Mouse (Mus musculus): ENCODE measurements around the gene 1700049E17Rik2. TPM values are rescaled to one million over a fixed set of nuclear protein-coding genes. Genes with fewer than 3 reads are reported as not detected.
"Not testable (repeated sequence)": the region's sequence is repeated elsewhere in the genome, so short reads cannot be mapped to it uniquely, and the experiment has no call there.

Gene 1700049E17Rik2
- not detected for total RNA-seq (2021)
- long read RNA-seq, experiment 1: 0 reads
- long read RNA-seq, experiment 2: 0 reads

GRCm38 (mm10) chr14:41572911-41573310 lies at the start of gene 1700049E17Rik2:
1700049E17Rik2 (plus strand) TSS chr14:41573211.
- not testable (repeated sequence) for DNase-seq

DNA sequence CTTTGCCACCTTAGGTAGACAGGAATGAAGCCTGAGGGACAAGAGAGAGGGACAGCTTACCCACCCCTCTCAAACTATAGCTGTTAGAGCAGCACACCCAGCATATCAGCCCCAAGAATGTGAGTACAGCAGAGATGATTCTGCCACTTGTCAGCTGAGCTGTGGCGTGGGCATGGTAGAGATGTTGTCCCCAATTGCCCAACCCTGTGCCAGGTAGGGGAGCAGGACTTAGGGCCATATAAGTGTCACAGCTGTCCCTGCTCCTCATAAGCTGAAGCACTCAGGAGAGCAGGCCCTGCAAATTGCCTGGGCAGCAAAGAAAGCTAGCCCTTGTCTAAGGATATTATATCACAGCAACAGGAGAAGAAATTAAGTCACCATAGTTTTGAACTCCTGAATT lies 48.3 kb upstream of the 1700049E17Rik2 start:
- not testable (repeated sequence) for DNase-seq

DNA sequence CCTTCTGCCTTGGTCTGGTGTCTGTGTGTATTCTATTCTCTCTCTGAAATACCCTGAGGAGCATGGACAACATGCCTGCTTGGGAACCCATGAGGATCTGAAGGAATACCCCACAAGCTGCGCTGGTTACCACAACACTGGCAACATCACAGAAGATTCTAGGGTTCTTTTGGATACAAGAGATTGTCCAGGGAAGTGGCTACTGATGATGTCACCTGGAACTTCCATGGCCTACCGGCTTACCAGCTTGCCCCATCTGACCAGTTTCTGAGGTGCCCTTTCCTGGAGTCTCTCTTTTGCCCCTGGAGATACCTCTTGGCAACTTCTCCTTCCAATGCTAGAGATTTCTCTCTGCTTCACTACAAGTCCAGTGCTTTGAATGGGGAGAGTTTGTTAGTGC lies 17.5 kb upstream of the 1700049E17Rik2 start, which contains the start of gene Gm7970:
Gene Gm7970, minus strand, starts transcription at position 101 of the 400 bp plus-strand sequence.
- DNase-seq: not testable (repeated sequence)

DNA sequence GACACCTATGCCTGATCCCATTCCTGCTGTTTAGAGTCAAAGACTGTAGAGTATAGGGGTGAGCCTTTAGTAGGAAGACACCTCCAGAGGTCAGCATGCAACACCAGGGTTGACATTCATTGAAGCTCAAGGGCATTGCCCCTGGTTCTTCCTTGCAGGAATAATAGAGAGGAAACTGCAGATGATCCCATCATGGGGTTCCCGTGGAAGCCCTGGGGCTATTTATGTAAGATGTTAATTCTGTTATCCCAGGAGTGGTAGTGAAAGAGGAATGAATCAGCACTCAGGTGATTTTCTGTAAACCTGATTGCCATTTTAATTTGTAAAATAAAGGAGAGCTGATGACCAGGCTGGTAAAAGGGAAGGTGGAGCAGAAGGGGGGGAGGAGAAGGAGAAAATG lies 13.3 kb downstream of the 1700049E17Rik2 start:
- DNase-seq: not testable (repeated sequence)

DNA sequence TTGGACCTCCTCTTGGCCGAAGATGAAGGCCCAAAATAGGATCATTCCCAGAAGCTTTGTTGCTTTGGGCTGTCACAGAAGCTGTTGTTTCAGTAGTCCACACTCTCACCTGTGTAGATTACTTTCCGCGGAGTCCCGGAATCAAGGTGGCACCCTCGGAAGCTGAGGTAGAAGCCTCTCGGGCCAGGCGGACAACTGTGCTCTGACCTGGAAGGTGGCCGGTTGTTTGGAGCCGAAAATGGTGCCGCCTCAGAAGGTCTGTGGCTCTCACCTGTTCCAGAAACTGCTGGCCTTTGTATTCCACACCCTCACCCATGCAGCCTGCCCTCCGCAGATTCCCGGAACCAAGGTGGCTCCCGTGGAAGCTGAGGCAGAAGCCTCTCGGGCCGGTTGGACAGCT lies 27.9 kb downstream of the 1700049E17Rik2 start:
- not testable (repeated sequence) for DNase-seq

DNA sequence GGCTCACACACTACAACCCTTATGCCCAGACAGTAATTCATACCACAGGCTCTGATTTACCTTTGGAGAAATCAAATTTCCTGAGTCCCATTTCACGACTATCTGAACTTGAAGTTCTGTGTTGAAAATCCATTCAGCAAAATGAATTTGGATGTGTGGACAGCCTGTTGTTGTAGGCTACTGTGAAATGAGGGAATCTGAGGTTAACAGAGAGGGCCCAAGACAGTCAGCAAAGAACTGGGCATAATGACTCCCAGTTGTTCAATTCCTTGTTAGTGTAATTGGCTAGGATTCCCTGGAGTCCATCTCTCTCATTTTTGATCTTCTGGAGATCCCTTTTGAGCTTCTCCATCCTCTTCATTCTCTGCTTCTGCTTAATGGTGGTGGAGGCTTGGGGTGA lies 37.7 kb downstream of the 1700049E17Rik2 start:
- DNase-seq: not testable (repeated sequence)

GRCm38 (mm10) chr14:41622535-41622934 lies 49.5 kb downstream of the 1700049E17Rik2 start:
- DNase-seq: not testable (repeated sequence)

GRCm38 (mm10) chr14:41624512-41624911 lies 51.5 kb downstream of the 1700049E17Rik2 start, which contains the start of gene Gm3072:
Gm3072 (minus strand) TSS chr14:41624612.
- not testable (repeated sequence) for DNase-seq

DNA sequence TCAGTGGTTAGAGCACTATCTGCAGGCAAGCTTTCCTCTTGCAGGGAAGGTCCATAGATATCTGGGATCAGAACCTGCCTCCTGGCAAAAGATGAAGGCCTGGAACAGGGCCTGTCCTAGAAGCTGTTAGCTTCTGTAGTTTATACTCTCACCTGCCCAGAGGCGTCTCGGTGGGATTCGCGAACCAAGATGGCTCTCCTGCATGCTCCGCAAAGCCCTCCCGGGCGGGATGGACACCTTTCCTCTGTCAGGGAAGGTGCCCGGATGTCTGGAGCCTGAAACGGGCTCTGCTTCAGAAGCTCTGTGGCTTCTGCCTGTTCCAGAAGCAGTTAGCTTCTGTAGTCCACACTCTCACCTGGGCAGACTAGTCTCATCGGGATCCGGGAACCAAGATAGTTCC lies 57.1 kb downstream of the 1700049E17Rik2 start:
- DNase-seq: not testable (repeated sequence)

Other genes with a start within 250 kb of the 1700049E17Rik2 start
- gene Gm5798, start 224.6 kb upstream of the 1700049E17Rik2 start, total RNA-seq (2021): not detected
- not detected for gene Gm7945, start 186.8 kb upstream of the 1700049E17Rik2 start, total RNA-seq (2021)
- gene Gm6482, start 164.9 kb upstream of the 1700049E17Rik2 start, total RNA-seq (2021): not detected
- gene Gm7954, start 119.7 kb upstream of the 1700049E17Rik2 start, total RNA-seq (2021): not detected
- gene Gm3486, start 83.7 kb upstream of the 1700049E17Rik2 start, total RNA-seq (2021): not detected
- gene Gm7970, start 17.6 kb upstream of the 1700049E17Rik2 start, total RNA-seq (2021): not detected
- not detected for gene Gm3072, start 51.4 kb downstream of the 1700049E17Rik2 start, total RNA-seq (2021)
- not detected for gene Gm3676, start 73.3 kb downstream of the 1700049E17Rik2 start, total RNA-seq (2021)
- gene Gm8068, start 128.7 kb downstream of the 1700049E17Rik2 start, total RNA-seq (2021): not detected
- gene Gm7929, start 177.4 kb downstream of the 1700049E17Rik2 start, total RNA-seq (2021): not detected
- gene Gm47189, start 199.2 kb downstream of the 1700049E17Rik2 start, total RNA-seq (2021): not detected

Measured in adrenal gland, postnatal 10 days (tissue).